In the genomic region with DNA sequence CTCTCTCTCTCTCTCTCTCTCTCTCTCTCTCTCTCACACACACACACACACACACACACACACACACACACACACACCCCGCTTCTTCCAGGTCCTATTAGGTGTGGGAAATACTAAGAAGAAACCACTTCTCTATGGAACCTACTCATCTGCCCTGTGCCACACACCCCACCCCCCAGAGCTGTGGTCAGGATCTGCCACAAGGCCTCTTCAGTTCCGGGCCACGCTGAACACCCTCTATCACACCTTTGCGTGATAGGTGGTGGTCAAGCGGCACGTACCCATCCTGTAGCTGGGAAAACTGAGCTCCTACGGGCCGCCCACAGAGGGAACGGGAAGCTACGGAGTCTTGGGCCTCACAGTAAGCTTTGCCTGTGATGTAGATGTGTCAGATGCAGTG, we compare ENCODE assay signal across 12 mouse cellular contexts.
DNase-seq lines count a peak whose midpoint lies in the region; ATAC-seq and TF ChIP-seq lines count a peak whose summit lies in the region.
"Had no signal": no experiment of that assay in that cellular context is flagged by ENCODE, and none has a peak within 500 bp of the region (broad histone marks: within the 10 kb centered on the region; RNA-seq: fewer than 3 reads in every experiment).

No protein-coding gene starts in this region.

- H3K9me3 ChIP-seq in heart, embryonic 10.5 days, result no peaks in the 10 kb centered on the region
- no peaks in the 10 kb centered on the region for H3K9me3 ChIP-seq in lung, embryonic 16.5 days (ENCODE audit: control insufficient read depth, low read length)
- H3K9me3 ChIP-seq in forebrain, embryonic 13.5 days (replicated peaks), result no peaks in the 10 kb centered on the region

- no peak overlapping the region for H3K4me2 ChIP-seq in lung, embryonic 16.5 days (ENCODE audit: low read depth, low read length)
- no peak overlapping the region for H3K4me2 ChIP-seq in forebrain, embryonic 13.5 days

- H3K9ac ChIP-seq in lung, embryonic 16.5 days (ENCODE audit: low read length), result no peak overlapping the region; the same call in 1 of the 2 replicates
- no peak overlapping the region; the same call in 1 of the 2 replicates for H3K9ac ChIP-seq in forebrain, embryonic 13.5 days

- peaks cover 68% of the 10 kb centered on the region for H3K4me1 ChIP-seq in heart, embryonic 10.5 days
- H3K4me1 ChIP-seq in lung, embryonic 16.5 days (replicated peaks; ENCODE audit: control insufficient read depth, insufficient read depth, low read length), result peaks cover 46% of the 10 kb centered on the region
- H3K4me1 ChIP-seq in lung, adult 2 months (ENCODE audit: control insufficient read depth, insufficient read depth, low read length), result peaks cover 5% of the 10 kb centered on the region
- H3K4me1 ChIP-seq in forebrain, embryonic 13.5 days, result peaks cover 71% of the 10 kb centered on the region

- no peak for ATAC-seq in lung, embryonic 16.5 days (ENCODE audit: low read depth)
- no peak for ATAC-seq in forebrain, embryonic 13.5 days
- 0 out of 2 replicates have a peak, but pooled peaks have one; percentile 25 for ATAC-seq in monocyte, adult 5-6 weeks (replicated peaks; ENCODE audit: insufficient number of reproducible peaks, low FRiP score, low TSS enrichment, poor library complexity, severe bottlenecking)

- H3K4me3 ChIP-seq in heart, embryonic 10.5 days, result no peak overlapping the region
- no peak overlapping the region for H3K4me3 ChIP-seq in lung, embryonic 16.5 days (ENCODE audit: low read length)
- H3K4me3 ChIP-seq in lung, adult 2 months (replicated peaks; ENCODE audit: extremely low read depth, low read depth, low read length), result no peak overlapping the region
- no peak overlapping the region for H3K4me3 ChIP-seq in forebrain, embryonic 13.5 days

- H3K27ac ChIP-seq in heart, embryonic 10.5 days, result peak overlapping the region; percentile 63; the same call in 1 of the 2 replicates
- peak overlapping the region; percentile 60; the same call in 1 of the 2 replicates for H3K27ac ChIP-seq in lung, embryonic 16.5 days (ENCODE audit: low read length)
- peak overlapping the region; percentile 76 for H3K27ac ChIP-seq in forebrain, embryonic 13.5 days

- no peak for DNase-seq in heart, embryonic 10.5 days (ENCODE audit: low spot score)
- no peak for DNase-seq in heart, adult 9 months (ENCODE audit: low spot score in 2 of 2)
- DNase-seq in lung, adult 2 months, result no peak
- DNase-seq in testis, postnatal 10 days (ENCODE audit: low spot score), result no peak
- no peak for DNase-seq in gastrocnemius, postnatal 36 days
- DNase-seq: gastrocnemius, postnatal 25 days; heart, postnatal 36 days; kidney, adult 18-20 months; kidney, postnatal 36 days had no signal

- TF ChIP-seq POLR2A in lung, adult 2 months (IDR thresholded peaks at IDR 0.05; ENCODE audit: borderline replicate concordance, extremely low read depth, low read depth, low read length), result no peak

- intact Hi-C loops in gastrocnemius, postnatal 36 days (cut with DNase I), result no loop called here

- peaks cover 24% of the 10 kb centered on the region for H3K27me3 ChIP-seq in heart, embryonic 10.5 days (ENCODE audit: insufficient read depth, poor library complexity, severe bottlenecking)
- no peaks in the 10 kb centered on the region for H3K27me3 ChIP-seq in lung, embryonic 16.5 days (ENCODE audit: control insufficient read depth, insufficient read depth, low read depth, low read length)
- H3K27me3 ChIP-seq in forebrain, embryonic 13.5 days, result peaks cover 3% of the 10 kb centered on the region; the same call in 1 of the 2 replicates

- H3K36me3 ChIP-seq in heart, embryonic 10.5 days, result no peaks in the 10 kb centered on the region
- no peaks in the 10 kb centered on the region for H3K36me3 ChIP-seq in lung, embryonic 16.5 days (ENCODE audit: control insufficient read depth, insufficient read depth, low read length)
- H3K36me3 ChIP-seq in forebrain, embryonic 13.5 days (ENCODE audit: poor library complexity, severe bottlenecking), result no peaks in the 10 kb centered on the region

- 40% methylated on average over 10 of the region's 10 CpGs for WGBS in heart, embryonic 10.5 days
- WGBS in lung, embryonic 16.5 days, result 66% methylated on average over 10 of the region's 10 CpGs
- WGBS in lung, adult 2 months, result 78% methylated on average over 10 of the region's 10 CpGs
- WGBS in forebrain, embryonic 13.5 days, result 58% methylated on average over 10 of the region's 10 CpGs

- TF ChIP-seq CTCF in lung, adult 2 months (IDR thresholded peaks at IDR 0.05; ENCODE audit: insufficient read depth, low read length), result no peak
